Comparison of ENCODE assay signal across 7 mouse cellular contexts in the genomic region with DNA sequence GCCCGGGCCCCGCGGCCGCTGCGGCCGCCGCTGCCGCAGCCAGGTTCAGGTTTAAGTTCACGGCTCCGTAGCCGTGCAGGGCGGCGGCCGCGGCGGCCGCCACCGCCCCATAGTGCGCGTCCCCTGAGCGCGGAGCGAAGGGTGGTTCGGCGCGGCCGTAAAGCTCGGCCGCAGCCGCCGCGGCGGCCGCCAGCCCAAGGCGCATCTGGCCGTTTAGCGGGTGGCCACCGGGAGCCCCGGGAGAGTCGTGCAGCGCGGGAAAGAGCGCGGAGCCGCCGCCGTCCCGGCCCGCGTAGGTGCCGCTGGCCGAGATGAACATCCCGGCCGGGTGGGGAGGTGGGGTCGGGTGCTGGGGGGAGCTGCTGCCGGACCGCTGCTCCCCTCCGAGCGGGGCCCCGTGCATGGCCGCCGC. TPM values are rescaled to one million over a fixed set of nuclear protein-coding genes. Genes with fewer than 3 reads are reported as not detected.
A peak's percentile ranks its signal among the peaks of the same experiment; 100 is the strongest.
DNase-seq lines count a peak whose midpoint lies in the region; ATAC-seq and TF ChIP-seq lines count a peak whose summit lies in the region.

No protein-coding gene starts in this region.

- H3K9ac ChIP-seq in forebrain, embryonic 13.5 days = peak overlapping the region; percentile 93
- H3K9ac ChIP-seq in limb, embryonic 14.5 days (ENCODE audit: low read depth, low read length, severe bottlenecking) = peak overlapping the region; percentile 58

- H3K27me3 ChIP-seq in spleen, adult 2 months (ENCODE audit: control insufficient read depth, insufficient read depth, low read length) = peaks cover 40% of the 10 kb centered on the region
- peaks cover 75% of the 10 kb centered on the region for H3K27me3 ChIP-seq in forebrain, embryonic 13.5 days
- peaks cover 79% of the 10 kb centered on the region for H3K27me3 ChIP-seq in limb, embryonic 14.5 days (ENCODE audit: control insufficient read depth, insufficient read depth, low read length)

- H3K9me3 ChIP-seq in forebrain, embryonic 13.5 days (replicated peaks) = no peaks in the 10 kb centered on the region
- no peaks in the 10 kb centered on the region for H3K9me3 ChIP-seq in limb, embryonic 14.5 days (ENCODE audit: control insufficient read depth, low read length)

- no peak for TF ChIP-seq CTCF in spleen, adult 2 months (IDR thresholded peaks at IDR 0.05; ENCODE audit: extremely low read depth, insufficient read depth, insufficient read length, insufficient replicate concordance)

- ATAC-seq in forebrain, embryonic 13.5 days = peak; percentile 11; the same call in 1 of the 2 replicates
- ATAC-seq in limb, embryonic 14.5 days (ENCODE audit: low FRiP score, low read depth) = 0 out of 2 replicates have a peak, but pooled peaks have one; percentile 13

- peaks cover 12% of the 10 kb centered on the region for H3K4me1 ChIP-seq in spleen, adult 2 months (ENCODE audit: control insufficient read depth, insufficient read depth, insufficient read length)
- peaks cover 57% of the 10 kb centered on the region for H3K4me1 ChIP-seq in forebrain, embryonic 13.5 days
- peaks cover 14% of the 10 kb centered on the region for H3K4me1 ChIP-seq in limb, embryonic 14.5 days (ENCODE audit: control insufficient read depth, insufficient read depth, low read length)

- no peak for TF ChIP-seq POLR2A in spleen, adult 2 months (IDR thresholded peaks at IDR 0.05; ENCODE audit: low read depth, low read length)
- TF ChIP-seq POLR2A in limb, embryonic 14.5 days (IDR thresholded peaks at IDR 0.05; ENCODE audit: borderline replicate concordance, extremely low read depth, insufficient read depth, insufficient read length) = no peak

- no peak overlapping the region for H3K27ac ChIP-seq in spleen, adult 2 months (ENCODE audit: insufficient read depth, low read length)
- peak overlapping the region; percentile 99 for H3K27ac ChIP-seq in forebrain, embryonic 13.5 days
- H3K27ac ChIP-seq in limb, embryonic 14.5 days (replicated peaks; ENCODE audit: low read depth, low read length) = peak overlapping the region; percentile 52; the same call in 1 of the 2 replicates

- under 1% methylated on average over 61 of the region's 62 CpGs for WGBS in spleen, adult 2 months
- 1% methylated on average over 45 of the region's 62 CpGs for WGBS in forebrain, embryonic 13.5 days
- WGBS in limb, embryonic 14.5 days = 1% methylated on average over 45 of the region's 62 CpGs

- H3K36me3 ChIP-seq in spleen, adult 2 months (ENCODE audit: control insufficient read depth, insufficient read depth, low read length) = no peaks in the 10 kb centered on the region
- no peaks in the 10 kb centered on the region for H3K36me3 ChIP-seq in forebrain, embryonic 13.5 days (ENCODE audit: poor library complexity, severe bottlenecking)
- no peaks in the 10 kb centered on the region for H3K36me3 ChIP-seq in limb, embryonic 14.5 days (ENCODE audit: control insufficient read depth, insufficient read depth, low read length)

- H3K4me3 ChIP-seq in spleen, adult 2 months (ENCODE audit: extremely low read depth, insufficient read depth, insufficient read length) = peak overlapping the region; percentile 46
- H3K4me3 ChIP-seq in forebrain, embryonic 13.5 days = peak overlapping the region; percentile 70
- H3K4me3 ChIP-seq in limb, embryonic 14.5 days (replicated peaks; ENCODE audit: low read length) = peak overlapping the region; percentile 55

- intact Hi-C loops in left cerebral cortex, postnatal 36 days (cut with DNase I) = no loop called here

- DNase-seq in spleen, adult 2 months (ENCODE audit: low read depth in 1 of 2, low spot score in 2 of 2) = no peak
- DNase-seq in spleen, adult 12 weeks (ENCODE audit: low spot score) = no peak
- no peak for DNase-seq in limb, embryonic 14.5 days (ENCODE audit: low spot score)
- no peak for DNase-seq in left cerebral cortex, postnatal 36 days (ENCODE audit: low spot score in 2 of 2)
- DNase-seq in cerebellum, adult 8-10 months = no peak
- no peak for DNase-seq in spleen, postnatal 36 days (ENCODE audit: low spot score in 2 of 2)

- peak overlapping the region; percentile 84 for H3K4me2 ChIP-seq in forebrain, embryonic 13.5 days
- H3K4me2 ChIP-seq in limb, embryonic 14.5 days (replicated peaks; ENCODE audit: low read depth, low read length, severe bottlenecking) = peak overlapping the region; percentile 86

RNA-seq across cellular contexts. Expression of a gene that starts 1.1 kb away (rescaled TPM):
- not detected in 2 replicates for polyA plus RNA-seq in spleen, adult 2 months (2012; rRNA removed)
- polyA plus RNA-seq in forebrain, embryonic 13.5 days (2015; fragmentation: Nextera tagmentation; extraction: Ambion mirVana) = 17.3 and 19.5 TPM in 2 replicates
- 0.47 and 1.3 TPM in 2 replicates for polyA plus RNA-seq in limb, embryonic 14.5 days (2012; rRNA removed)
- 0.76 and 0.94 TPM in 2 replicates for polyA plus RNA-seq in limb, embryonic 14.5 days (2014; fragmentation: Nextera tagmentation; extraction: Ambion mirVana)
- total RNA-seq in left cerebral cortex, postnatal 36 days (2021) = 1 to 10 TPM; 3.6 to 4.3 TPM

RNA-seq across cellular contexts. Expression of a gene that starts 10.9 kb away (rescaled TPM):
- polyA plus RNA-seq in spleen, adult 2 months (2012; rRNA removed) = not detected in 2 replicates
- polyA plus RNA-seq in forebrain, embryonic 13.5 days (2015; fragmentation: Nextera tagmentation; extraction: Ambion mirVana) = 10.1 and 12.0 TPM in 2 replicates
- polyA plus RNA-seq in limb, embryonic 14.5 days (2012; rRNA removed) = 4.0 and 6.0 TPM in 2 replicates
- 0.80 and 1.1 TPM in 2 replicates for polyA plus RNA-seq in limb, embryonic 14.5 days (2014; fragmentation: Nextera tagmentation; extraction: Ambion mirVana)
- total RNA-seq in left cerebral cortex, postnatal 36 days (2021) = 10 to 100 TPM; 12.7 to 19.1 TPM

RNA-seq across cellular contexts. Expression of a gene that starts 13.4 kb away (rescaled TPM):
- polyA plus RNA-seq in spleen, adult 2 months (2012; rRNA removed) = not detected in 2 replicates
- polyA plus RNA-seq in forebrain, embryonic 13.5 days (2015; fragmentation: Nextera tagmentation; extraction: Ambion mirVana) = 1.6 and 2.1 TPM in 2 replicates
- polyA plus RNA-seq in limb, embryonic 14.5 days (2012; rRNA removed) = not detected in 2 replicates
- polyA plus RNA-seq in limb, embryonic 14.5 days (2014; fragmentation: Nextera tagmentation; extraction: Ambion mirVana) = 0.25 TPM in 1 of 2 replicates, not detected in the other
- under 1 TPM in 1 of 2 experiments, not detected in 1; 0.25 TPM for total RNA-seq in left cerebral cortex, postnatal 36 days (2021)

RNA-seq across cellular contexts. Expression of a gene that starts 26.0 kb away (rescaled TPM):
- polyA plus RNA-seq in spleen, adult 2 months (2012; rRNA removed) = not detected in 2 replicates
- 0.48 and 0.56 TPM in 2 replicates for polyA plus RNA-seq in forebrain, embryonic 13.5 days (2015; fragmentation: Nextera tagmentation; extraction: Ambion mirVana)
- polyA plus RNA-seq in limb, embryonic 14.5 days (2012; rRNA removed) = not detected in 2 replicates
- polyA plus RNA-seq in limb, embryonic 14.5 days (2014; fragmentation: Nextera tagmentation; extraction: Ambion mirVana) = 0.12 TPM in 1 of 2 replicates, not detected in the other
- not detected for total RNA-seq in left cerebral cortex, postnatal 36 days (2021)
